Mouse (Mus musculus) heart, postnatal 0 days (tissue): Measurements from ENCODE around the gene Ablim2.

Experiments used
- CTCF ChIP-seq: IDR thresholded peaks from 2 replicates; pipeline ENCODE4 v1.5.1; 2016; ENCODE audit warnings: antibody characterized with exemption, control low read depth, low read depth
- EP300 ChIP-seq: IDR thresholded peaks from 2 replicates; pipeline ENCODE4 v1.6.1; 2016; ENCODE audit warnings: antibody characterized with exemption, low read depth

DNA sequence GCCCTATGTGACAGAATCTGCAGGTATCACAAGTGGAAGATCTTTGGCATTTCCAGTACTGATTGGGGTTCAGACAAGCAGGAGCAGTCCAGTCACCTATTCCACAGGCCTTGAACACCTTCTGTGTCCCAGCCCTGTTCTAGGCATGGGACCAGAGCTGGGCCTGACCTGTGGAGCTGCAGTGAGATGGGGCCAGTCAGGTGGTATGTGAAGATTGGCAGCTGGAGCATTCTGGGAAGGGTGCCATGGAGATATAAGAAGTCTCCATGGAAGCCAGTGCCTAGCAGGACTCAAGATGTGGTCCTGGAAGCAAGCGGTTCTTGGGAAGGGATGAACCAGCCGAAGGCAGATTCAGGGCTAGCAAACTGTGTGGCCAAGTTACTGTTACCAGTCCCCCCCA lies 103.8 kb downstream of the Ablim2 start:
- no peak for TF ChIP-seq CTCF
- TF ChIP-seq EP300 = no peak
